Mouse (Mus musculus) neural tube, embryonic 15.5 days (tissue): Measurements from ENCODE around the gene Tcp11. TPM values are rescaled to one million over a fixed set of nuclear protein-coding genes. Genes with fewer than 3 reads are reported as not detected.

Experiments
- ATAC-seq: fragments of 200-750 bp; cut with Nextera tagmentation; 2 replicates; pipeline ENCODE4 v1.8.0; 2017; ENCODE audit warnings: mild to moderate bottlenecking, moderate TSS enrichment, moderate library complexity; ENCODE audit not compliant: low FRiP score
- H3K27ac ChIP-seq: fragments of 300-500 bp; sonication (generic); replicated peaks from 2 replicates; pipeline ENCODE4 v1.5.1; 2015; ENCODE audit warnings: mild to moderate bottlenecking, inconsistent platforms
- H3K27me3 ChIP-seq: fragments of 300-500 bp; sonication (generic); replicated peaks from 2 replicates; pipeline ENCODE4 v1.6.1; 2015; ENCODE audit warnings: inconsistent platforms
- H3K36me3 ChIP-seq: fragments of 300-500 bp; sonication (generic); 2 replicates; pipeline ENCODE4 v1.6.1; 2015; ENCODE audit warnings: inconsistent platforms
- H3K4me1 ChIP-seq: fragments of 300-500 bp; sonication (generic); 2 replicates; pipeline ENCODE4 v1.6.1; 2015; ENCODE audit warnings: inconsistent platforms
- H3K4me2 ChIP-seq: fragments of 300-500 bp; sonication (generic); 2 replicates; pipeline ENCODE4 v1.6.1; 2015; ENCODE audit warnings: inconsistent platforms, mild to moderate bottlenecking, moderate library complexity
- H3K4me3 ChIP-seq: fragments of 300-500 bp; sonication (generic); replicated peaks from 2 replicates; pipeline ENCODE4 v1.5.1; 2015; ENCODE audit warnings: mild to moderate bottlenecking, inconsistent platforms
- H3K9ac ChIP-seq: fragments of 300-500 bp; sonication (generic); replicated peaks from 2 replicates; pipeline ENCODE4 v1.6.1; 2015; ENCODE audit warnings: mild to moderate bottlenecking, inconsistent platforms
- H3K9me3 ChIP-seq: fragments of 300-500 bp; sonication (generic); replicated peaks from 2 replicates; pipeline ENCODE4 v1.6.1; 2016; ENCODE audit warnings: inconsistent platforms
- WGBS: fragments of 180-500 bp; shearing (Covaris S2); methylation state at CpG from one replicate; pipeline ENCODE4 v1.1.7; 2015; ENCODE audit warnings: mixed read lengths; 5-methylcytosine and 5-hydroxymethylcytosine counted together
- polyA plus RNA-seq: library from polyadenylated mRNA; unstranded; fragments of >200 nt; fragmentation: Nextera tagmentation; extraction: Ambion mirVana; gene quantifications from 2 replicates; pipeline ENCODE4 v1.2.1, GENCODE M21; 2015

Gene Tcp11
- 1.4 and 1.8 TPM in 2 replicates for polyA plus RNA-seq

- Histone ChIP-seq H3K4me3 (peak within 1 kb of the TSS; percentile 61), H3K4me1 (peaks cover 23% of the 10 kb centered on the region), H3K9me3 (no peaks in the 10 kb centered on the region), H3K9ac (peak within 1 kb of the TSS; percentile 61), H3K27me3 (no peaks in the 10 kb centered on the region), H3K36me3 (no peaks in the 10 kb centered on the region), H3K27ac (0 out of 2 replicates have a peak within 1 kb of the TSS, but pooled peaks have one; percentile 5), H3K4me2 (peak within 1 kb of the TSS; percentile 100)
- ATAC-seq = peak; percentile 88
- under 1% methylated on average over 56 of the region's 57 CpGs for WGBS
Observed at GRCm38 (mm10) chr17:28080045-28080816, at the start of gene Tcp11. Gene Tcp11, minus strand, starts transcription at chr17:28080639.

GRCm38 (mm10) chr17:28129796-28130195, 49.4 kb upstream of the Tcp11 start:
- no peak overlapping the region for H3K27ac ChIP-seq
- H3K36me3 ChIP-seq = no peaks in the 10 kb centered on the region
- no peaks in the 10 kb centered on the region for H3K27me3 ChIP-seq
- no peaks in the 10 kb centered on the region for H3K9me3 ChIP-seq
- H3K4me1 ChIP-seq = peaks cover 10% of the 10 kb centered on the region; the same call in 1 of the 2 replicates
- H3K9ac ChIP-seq = no peak overlapping the region
- no peak for ATAC-seq
- 92% methylated on average over 5 of the region's 5 CpGs for WGBS
- no peak overlapping the region for H3K4me2 ChIP-seq
- H3K4me3 ChIP-seq = no peak overlapping the region

- WGBS = 59% methylated on average over 8 of the region's 8 CpGs
Observed at GRCm38 (mm10) chr17:28124368-28124767, 43.9 kb upstream of the Tcp11 start.

GRCm38 (mm10) chr17:28123627-28124026, 43.2 kb upstream of the Tcp11 start:
- H3K9me3 ChIP-seq = no peaks in the 10 kb centered on the region
- H3K27ac ChIP-seq = no peak overlapping the region
- WGBS = 19% methylated on average over 7 of the region's 7 CpGs
- ATAC-seq = no peak
- no peak overlapping the region for H3K9ac ChIP-seq
- H3K36me3 ChIP-seq = no peaks in the 10 kb centered on the region
- H3K27me3 ChIP-seq = no peaks in the 10 kb centered on the region
- no peak overlapping the region for H3K4me3 ChIP-seq
- H3K4me2 ChIP-seq = no peak overlapping the region
- H3K4me1 ChIP-seq = peaks cover 9% of the 10 kb centered on the region

More at GRCm38 (mm10) chr17:28124368-28124767, 43.9 kb upstream of the Tcp11 start:
- peaks cover 9% of the 10 kb centered on the region for H3K4me1 ChIP-seq
- H3K9me3 ChIP-seq = no peaks in the 10 kb centered on the region
- no peak overlapping the region for H3K4me2 ChIP-seq
- no peaks in the 10 kb centered on the region for H3K36me3 ChIP-seq
- no peaks in the 10 kb centered on the region for H3K27me3 ChIP-seq
- no peak overlapping the region for H3K27ac ChIP-seq
- no peak for ATAC-seq
- no peak overlapping the region for H3K9ac ChIP-seq
- no peak overlapping the region for H3K4me3 ChIP-seq

GRCm38 (mm10) chr17:28122949-28123348, 42.5 kb upstream of the Tcp11 start:
- Histone ChIP-seq H3K27ac (no peak overlapping the region), H3K27me3 (no peaks in the 10 kb centered on the region), H3K9ac (no peak overlapping the region), H3K4me3 (no peak overlapping the region), H3K36me3 (no peaks in the 10 kb centered on the region), H3K9me3 (no peaks in the 10 kb centered on the region), H3K4me2 (no peak overlapping the region), H3K4me1 (peaks cover 9% of the 10 kb centered on the region)
- WGBS = 36% methylated on average over 13 of the region's 13 CpGs
- ATAC-seq = no peak

- H3K4me3 ChIP-seq = no peak overlapping the region
- no peak overlapping the region for H3K9ac ChIP-seq
- H3K4me2 ChIP-seq = no peak overlapping the region
- ATAC-seq = no peak
- no peaks in the 10 kb centered on the region for H3K9me3 ChIP-seq
- H3K27ac ChIP-seq = no peak overlapping the region
- 89% methylated on average over 5 of the region's 5 CpGs for WGBS
- peaks cover 16% of the 10 kb centered on the region for H3K4me1 ChIP-seq
- H3K27me3 ChIP-seq = no peaks in the 10 kb centered on the region
- H3K36me3 ChIP-seq = no peaks in the 10 kb centered on the region
Observed at GRCm38 (mm10) chr17:28120460-28120859, 40.0 kb upstream of the Tcp11 start.

GRCm38 (mm10) chr17:28117451-28118209, 37.2 kb upstream of the Tcp11 start:
- Histone ChIP-seq H3K9ac (no peak overlapping the region), H3K36me3 (no peaks in the 10 kb centered on the region), H3K27me3 (no peaks in the 10 kb centered on the region), H3K4me2 (no peak overlapping the region), H3K4me1 (peaks cover 7% of the 10 kb centered on the region), H3K27ac (no peak overlapping the region), H3K9me3 (no peaks in the 10 kb centered on the region), H3K4me3 (no peak overlapping the region)
- 56% methylated on average over 19 of the region's 19 CpGs for WGBS
- no peak for ATAC-seq

- Histone ChIP-seq H3K4me1 (peaks cover 7% of the 10 kb centered on the region), H3K27me3 (no peaks in the 10 kb centered on the region), H3K36me3 (no peaks in the 10 kb centered on the region), H3K9ac (no peak overlapping the region), H3K4me2 (no peak overlapping the region), H3K27ac (no peak overlapping the region), H3K4me3 (no peak overlapping the region), H3K9me3 (no peaks in the 10 kb centered on the region)
- WGBS = 23% methylated on average over 9 of the region's 9 CpGs
- no peak for ATAC-seq
Observed at GRCm38 (mm10) chr17:28116335-28116734, 35.9 kb upstream of the Tcp11 start.

- WGBS = 87% methylated on average over 8 of the region's 8 CpGs
- H3K4me2 ChIP-seq = no peak overlapping the region
- no peaks in the 10 kb centered on the region for H3K9me3 ChIP-seq
- no peak overlapping the region for H3K27ac ChIP-seq
- H3K4me3 ChIP-seq = no peak overlapping the region
- no peaks in the 10 kb centered on the region for H3K27me3 ChIP-seq
- ATAC-seq = no peak
- peaks cover 6% of the 10 kb centered on the region; the same call in 1 of the 2 replicates for H3K4me1 ChIP-seq
- H3K36me3 ChIP-seq = no peaks in the 10 kb centered on the region
- H3K9ac ChIP-seq = no peak overlapping the region
Observed at GRCm38 (mm10) chr17:28112266-28112665, 31.8 kb upstream of the Tcp11 start.

GRCm38 (mm10) chr17:28107275-28107674, 26.8 kb upstream of the Tcp11 start:
- no peaks in the 10 kb centered on the region for H3K27me3 ChIP-seq
- H3K9me3 ChIP-seq = no peaks in the 10 kb centered on the region
- H3K4me1 ChIP-seq = peaks cover 9% of the 10 kb centered on the region
- 4% methylated on average over 14 of the region's 14 CpGs for WGBS
- no peak overlapping the region for H3K27ac ChIP-seq
- no peak overlapping the region for H3K4me3 ChIP-seq
- ATAC-seq = no peak
- H3K9ac ChIP-seq = no peak overlapping the region
- no peaks in the 10 kb centered on the region for H3K36me3 ChIP-seq
- H3K4me2 ChIP-seq = no peak overlapping the region

GRCm38 (mm10) chr17:28106352-28106751, 25.9 kb upstream of the Tcp11 start:
- H3K9ac ChIP-seq = no peak overlapping the region
- no peak overlapping the region for H3K27ac ChIP-seq
- no peak for ATAC-seq
- H3K4me2 ChIP-seq = no peak overlapping the region
- no peak overlapping the region for H3K4me3 ChIP-seq
- H3K9me3 ChIP-seq = no peaks in the 10 kb centered on the region
- 81% methylated on average over 6 of the region's 6 CpGs for WGBS
- H3K27me3 ChIP-seq = no peaks in the 10 kb centered on the region
- peaks cover 19% of the 10 kb centered on the region for H3K4me1 ChIP-seq
- no peaks in the 10 kb centered on the region for H3K36me3 ChIP-seq

- H3K27me3 ChIP-seq = no peaks in the 10 kb centered on the region
- H3K9me3 ChIP-seq = no peaks in the 10 kb centered on the region
- peaks cover 22% of the 10 kb centered on the region for H3K4me1 ChIP-seq
- H3K9ac ChIP-seq = no peak overlapping the region
- no peaks in the 10 kb centered on the region for H3K36me3 ChIP-seq
- H3K4me3 ChIP-seq = no peak overlapping the region
- no peak for ATAC-seq
- WGBS = 89% methylated on average over 6 of the region's 6 CpGs
- H3K27ac ChIP-seq = no peak overlapping the region
- H3K4me2 ChIP-seq = no peak overlapping the region
Observed at GRCm38 (mm10) chr17:28104416-28104815, 24.0 kb upstream of the Tcp11 start.
